Mouse (Mus musculus): ENCODE results near the gene 1700007K13Rik. TPM values are rescaled to one million over a fixed set of nuclear protein-coding genes. Genes with fewer than 3 reads are reported as not detected.
"Not testable (repeated sequence)": the region's sequence is repeated elsewhere in the genome, so short reads cannot be mapped to it uniquely, and the experiment has no call there.

Gene 1700007K13Rik
- total RNA-seq, 2 experiments from 2014 or later: not detected

DNA sequence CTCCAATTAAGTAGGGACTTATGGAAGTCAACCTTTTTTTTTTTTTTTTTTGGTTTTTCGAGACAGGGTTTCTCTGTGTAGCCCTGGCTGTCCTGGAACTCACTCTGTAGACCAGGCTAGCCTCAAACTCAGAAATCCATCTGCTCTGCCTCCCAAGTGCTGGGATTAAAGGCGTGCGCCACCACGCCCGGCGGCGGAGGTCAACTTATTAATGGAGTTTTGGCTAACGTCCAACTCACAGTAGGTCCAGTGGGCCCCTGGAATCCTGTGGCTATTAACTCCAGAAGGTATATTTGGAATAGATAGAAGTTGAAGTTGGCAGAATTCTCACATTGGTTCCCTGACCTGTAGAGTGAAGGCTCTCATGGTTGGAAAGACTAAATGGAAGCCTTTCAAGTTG is 5.9 kb upstream of the 1700007K13Rik start:
- not testable (repeated sequence) for DNase-seq

DNA sequence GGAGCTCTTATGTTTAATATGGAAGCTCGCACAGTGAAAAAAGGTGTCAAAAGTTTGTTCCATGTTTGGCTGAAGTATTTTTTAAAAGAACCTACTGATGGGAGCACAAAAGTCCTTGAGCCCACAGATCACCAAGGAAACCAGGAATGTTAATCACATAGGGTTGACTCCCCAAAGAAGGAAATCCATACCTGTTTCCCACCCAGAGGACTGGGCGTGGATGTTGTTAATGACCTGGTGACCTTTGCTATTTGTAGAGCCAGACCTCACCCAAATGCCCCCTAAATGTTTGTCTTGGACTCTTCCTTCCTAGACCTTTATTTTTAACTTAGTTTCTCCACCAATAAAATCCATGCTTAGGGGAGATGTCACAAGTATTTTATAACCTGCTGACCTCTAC is 4.5 kb upstream of the 1700007K13Rik start:
- intact Hi-C loops (cut with DNase I): no loop called here

More for the DNA sequence above, 5.9 kb upstream of the 1700007K13Rik start:
- intact Hi-C loops (cut with DNase I): not testable (repeated sequence)

DNA sequence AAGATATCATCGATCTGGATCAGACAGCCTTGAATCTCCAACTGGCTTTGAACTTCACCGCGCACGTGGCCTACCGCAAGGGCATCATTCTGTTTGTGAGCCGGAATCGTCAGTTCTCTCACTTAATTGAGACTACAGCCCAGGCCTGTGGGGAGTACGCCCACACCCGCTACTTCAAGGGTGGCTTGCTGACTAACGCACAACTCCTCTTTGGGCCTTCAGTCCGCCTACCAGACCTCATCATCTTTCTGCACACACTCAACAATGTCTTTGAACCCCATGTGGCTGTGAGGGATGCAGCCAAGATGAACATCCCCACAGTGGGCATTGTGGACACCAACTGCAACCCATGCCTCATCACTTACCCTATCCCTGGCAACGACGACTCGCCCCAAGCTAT is 3.3 kb upstream of the 1700007K13Rik start:
- no peak for DNase-seq
- intact Hi-C loops (cut with DNase I): no loop called here

More for the DNA sequence above, 4.5 kb upstream of the 1700007K13Rik start:
- no peak for DNase-seq

DNA sequence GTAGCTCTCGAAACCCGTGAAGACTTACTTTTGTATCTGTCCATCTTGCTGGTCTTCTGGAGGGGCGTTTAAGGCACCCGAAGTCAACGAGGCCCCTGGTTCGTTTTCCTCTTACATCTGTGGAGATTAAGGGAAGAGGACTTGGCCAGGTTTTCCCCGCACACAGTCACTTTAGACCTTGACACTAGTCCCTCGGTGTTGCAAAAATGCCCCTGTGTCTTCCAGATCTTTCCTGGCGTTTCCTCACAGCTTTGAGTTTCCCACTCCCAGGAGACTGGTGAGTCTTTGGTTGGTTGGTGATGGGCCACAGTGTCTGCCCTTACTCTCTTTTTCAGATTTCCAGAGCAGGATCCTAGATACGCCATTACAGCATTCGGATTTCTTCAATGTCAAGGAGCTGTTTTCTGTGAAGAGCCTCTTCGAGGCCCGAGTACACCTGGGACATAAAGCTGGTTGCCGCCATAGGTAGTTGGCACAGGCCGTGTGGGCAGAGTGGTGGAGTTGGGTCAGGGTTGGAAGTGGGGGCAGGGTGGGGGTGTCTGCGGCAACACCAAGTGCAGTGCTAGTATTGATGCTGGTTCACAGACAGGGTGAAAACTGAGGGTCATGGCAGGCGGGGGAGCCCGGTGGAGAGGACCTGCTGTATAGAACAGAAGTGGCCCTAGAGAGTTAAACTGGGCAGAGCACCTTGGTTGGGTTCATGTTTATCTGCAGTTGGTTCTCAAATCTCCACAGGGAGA is 2.5 kb upstream of the 1700007K13Rik start:
- DNase-seq: no peak
- intact Hi-C loops (cut with DNase I): no loop called here

DNA sequence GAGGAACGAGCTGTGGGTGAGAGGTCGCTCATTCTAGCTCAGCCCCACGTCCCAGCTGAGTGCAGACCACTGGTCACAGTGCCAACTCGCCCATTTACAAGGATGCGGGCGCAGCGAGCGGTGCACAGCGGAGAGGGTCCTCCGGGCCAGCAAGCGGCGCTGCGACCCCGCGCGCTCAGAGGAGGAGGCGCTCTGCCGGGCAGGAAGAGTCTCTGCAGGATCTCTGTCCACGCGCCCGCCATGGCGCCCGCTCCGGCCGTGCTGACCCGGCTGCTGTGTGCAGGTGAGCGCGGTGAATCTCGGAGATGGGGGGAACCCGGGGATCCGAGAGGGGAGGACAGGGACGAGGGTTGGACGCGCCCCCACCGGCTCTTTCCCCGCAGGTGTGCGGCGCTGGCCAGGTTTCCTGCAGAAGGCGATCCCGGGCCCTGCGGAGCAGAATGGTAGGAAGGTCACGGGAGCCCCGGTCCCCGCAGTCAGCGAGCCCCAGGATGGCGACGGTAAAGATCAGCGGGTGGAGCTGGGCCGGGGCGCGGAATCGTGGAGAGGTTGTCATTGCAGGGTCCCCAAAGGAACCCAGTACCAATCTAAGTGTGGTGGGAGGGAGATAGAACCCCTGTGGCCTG is 1.8 kb upstream of the 1700007K13Rik start, which contains the start of gene Mrps2:
TSS of gene Mrps2 (plus strand) at position 207 of the 626 bp plus-strand sequence.
- DNase-seq: peak; percentile 88 to 92

DNA sequence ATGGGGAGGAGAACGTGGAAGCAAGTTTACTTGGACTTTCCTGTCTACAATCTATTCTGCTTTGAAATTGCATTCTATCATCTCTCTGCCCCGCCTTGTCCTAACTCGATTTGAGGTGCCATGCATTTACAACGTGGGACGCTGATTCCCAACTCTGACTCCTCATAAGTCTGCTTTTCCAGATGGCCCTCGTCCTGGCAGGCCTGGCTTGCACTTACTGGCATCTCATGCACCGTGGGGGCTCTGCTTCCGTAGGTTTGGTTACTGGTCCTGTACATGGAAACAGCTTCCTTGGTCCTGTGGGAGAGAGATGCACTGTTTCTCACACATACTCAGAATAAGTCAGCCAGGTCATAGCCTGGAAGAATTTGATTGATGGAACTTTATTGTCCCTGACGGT is 1.2 kb downstream of the 1700007K13Rik start:
- intact Hi-C loops (cut with DNase I): no loop called here
- no peak for DNase-seq

More for the DNA sequence above, 1.8 kb upstream of the 1700007K13Rik start, which contains the start of gene Mrps2:
- intact Hi-C loops (cut with DNase I): no loop called here

DNA sequence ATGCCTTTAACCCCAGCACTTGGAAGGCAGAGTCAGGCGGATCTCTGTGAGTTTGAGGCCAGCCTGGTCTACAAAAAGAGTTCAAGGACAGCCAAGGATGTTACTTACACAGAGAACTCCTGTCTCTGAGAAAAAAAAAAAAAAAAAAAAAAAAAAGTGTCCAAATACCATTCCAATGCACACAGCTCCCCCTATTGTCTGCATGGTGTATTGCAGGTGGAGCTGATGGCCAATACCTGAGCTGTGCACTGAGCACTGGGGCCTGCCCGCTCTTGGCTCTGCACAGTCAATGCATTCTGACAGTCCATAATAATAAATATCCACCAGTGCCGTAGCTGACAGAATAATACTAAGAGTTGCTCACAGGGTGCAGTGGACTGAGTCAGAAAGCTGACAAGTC is 2.2 kb downstream of the 1700007K13Rik start:
- intact Hi-C loops (cut with DNase I): no loop called here
- DNase-seq: peak; percentile 30 to 64

DNA sequence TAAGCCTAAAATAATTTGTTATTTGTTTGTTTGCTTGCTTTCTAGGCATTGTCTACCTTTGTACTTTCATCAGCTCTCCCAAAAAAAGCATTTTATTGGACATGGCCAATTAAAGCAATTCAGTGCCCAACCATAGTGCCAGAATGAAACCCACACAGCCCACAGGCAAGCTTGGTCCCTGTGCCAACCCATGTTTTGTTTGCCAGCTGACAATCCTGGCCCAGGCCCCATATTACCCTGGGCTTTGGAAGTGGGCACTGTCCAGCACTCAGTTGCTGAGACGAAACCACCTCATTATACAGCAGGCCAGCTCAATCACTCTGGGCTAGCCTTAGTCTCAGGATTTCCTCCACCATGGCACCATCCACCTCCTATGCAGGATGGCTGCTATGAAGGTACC is 9.5 kb downstream of the 1700007K13Rik start:
- DNase-seq: no peak
- intact Hi-C loops (cut with DNase I): no loop called here

DNA sequence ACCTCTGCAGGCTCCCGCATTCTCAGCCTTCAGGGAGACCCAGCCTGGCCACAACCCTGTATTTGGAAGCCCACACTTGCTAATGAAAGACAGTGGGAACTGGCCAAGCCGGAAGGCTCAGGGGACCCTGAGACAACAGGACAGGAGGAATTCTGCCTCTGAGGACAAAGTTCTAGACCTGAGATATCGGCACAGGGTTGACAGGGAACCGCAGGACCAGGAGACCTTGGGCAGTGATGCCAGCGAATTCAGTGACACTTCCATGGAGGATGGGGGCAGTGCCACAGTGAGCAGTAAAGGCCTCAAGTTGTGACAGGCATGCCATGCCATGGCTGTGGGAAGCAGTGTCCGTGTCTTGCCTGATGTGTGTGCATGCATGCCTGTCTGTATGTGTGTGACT is 12.6 kb downstream of the 1700007K13Rik start:
- intact Hi-C loops (cut with DNase I): no loop called here
- no peak for DNase-seq

DNA sequence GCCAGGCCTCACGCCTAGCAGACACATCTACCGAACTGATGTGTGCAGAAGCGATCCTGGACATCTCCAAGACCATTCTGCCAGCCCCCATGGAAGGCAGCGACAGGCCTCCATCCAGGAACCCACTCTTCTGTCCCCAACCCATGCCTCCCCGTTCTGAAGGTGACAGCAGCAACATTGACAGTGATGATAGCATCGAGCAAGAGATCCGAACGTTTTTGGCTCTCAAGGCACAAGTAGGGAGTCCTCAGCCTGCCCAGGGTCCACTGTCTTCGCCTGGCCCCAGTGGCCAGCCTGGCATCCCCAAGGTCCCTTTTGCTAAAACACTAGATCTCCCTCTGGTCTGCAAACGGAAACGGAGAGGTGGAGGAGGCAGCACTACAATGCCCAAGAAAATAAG is 14.5 kb downstream of the 1700007K13Rik start:
- intact Hi-C loops (cut with DNase I): no loop called here
- DNase-seq: no peak

DNA sequence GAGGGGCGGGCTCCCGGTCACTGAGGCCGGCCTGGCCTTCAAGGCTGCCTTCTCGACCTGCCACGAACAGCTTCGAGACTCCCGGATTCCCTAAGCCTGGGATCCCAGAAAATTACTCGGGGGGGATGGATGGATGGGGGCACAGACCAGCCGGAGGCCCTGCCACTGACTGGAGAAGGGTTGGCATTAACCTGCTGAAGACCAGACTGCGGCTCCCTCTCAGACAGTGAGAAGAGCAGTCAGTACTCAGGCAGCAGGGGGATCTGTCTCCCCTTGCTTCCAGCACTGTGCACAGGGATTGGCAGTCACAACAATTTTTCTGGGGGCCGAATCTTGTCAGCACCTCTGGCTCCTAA is 18.8 kb downstream of the 1700007K13Rik start:
- no peak for DNase-seq
- intact Hi-C loops (cut with DNase I): no loop called here

DNA sequence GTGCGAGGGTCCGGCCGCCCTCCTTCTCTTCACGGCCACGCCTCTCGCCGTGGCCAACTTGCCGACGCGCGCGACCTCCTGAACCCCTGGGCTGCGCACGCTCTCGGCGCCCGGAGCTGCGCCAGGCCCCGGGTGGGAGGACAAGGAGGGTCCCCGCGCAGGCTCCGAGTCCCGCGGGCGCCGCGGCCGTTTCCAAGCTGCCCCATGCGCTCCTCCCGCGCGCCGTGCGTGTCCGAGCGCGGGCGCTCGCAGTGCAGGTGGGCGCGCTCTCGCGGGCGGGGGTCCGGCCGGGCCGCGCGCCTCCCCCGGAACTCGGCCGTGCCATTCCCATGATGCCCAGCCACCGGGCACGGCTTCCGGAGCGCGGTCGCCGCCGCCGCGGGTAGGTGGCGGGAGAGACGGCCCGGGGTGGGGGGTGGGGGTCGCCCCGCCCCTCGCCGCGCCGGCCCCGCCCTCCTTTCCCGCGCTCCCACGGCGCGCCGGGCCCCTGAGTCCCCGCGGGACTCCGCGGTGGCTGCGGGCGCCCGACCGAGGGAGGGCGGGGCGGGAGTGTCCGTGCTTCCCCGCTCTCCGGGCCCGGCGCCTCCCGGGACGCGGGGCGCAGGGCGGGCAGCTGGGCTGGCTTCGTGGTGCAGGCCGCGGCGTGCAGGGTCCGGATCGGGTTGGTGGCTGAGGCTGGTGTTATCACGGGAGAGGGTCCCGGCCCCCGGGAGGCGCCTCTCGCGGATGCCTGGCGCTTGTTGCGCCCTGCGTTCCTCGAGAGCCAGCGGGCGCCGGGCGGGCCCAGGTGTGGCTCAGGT is 19.4 kb downstream of the 1700007K13Rik start, which contains the start of gene Ppp1r26:
TSS of gene Ppp1r26 (plus strand) at position 286 of the 800 bp plus-strand sequence.
- intact Hi-C loops (cut with DNase I): no loop called here
- DNase-seq: peak; percentile 34 to 45

DNA sequence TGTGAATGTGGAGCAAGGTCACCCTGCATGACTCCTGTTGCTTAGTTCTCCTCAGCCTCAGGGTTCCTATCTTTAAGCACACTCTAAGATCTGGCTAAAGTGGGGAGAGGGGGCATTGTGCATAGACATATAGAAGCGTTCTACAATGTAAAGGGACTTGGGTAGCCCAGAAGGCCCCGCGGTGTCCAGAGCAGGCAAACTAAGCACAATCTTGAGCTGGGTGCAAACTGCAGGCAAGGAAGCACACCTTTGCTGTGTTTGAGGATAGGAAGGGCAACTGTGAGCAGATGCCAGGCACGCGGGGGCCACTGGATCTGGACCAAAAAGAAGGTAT is 20.0 kb downstream of the 1700007K13Rik start:
- intact Hi-C loops (cut with DNase I): no loop called here

DNA sequence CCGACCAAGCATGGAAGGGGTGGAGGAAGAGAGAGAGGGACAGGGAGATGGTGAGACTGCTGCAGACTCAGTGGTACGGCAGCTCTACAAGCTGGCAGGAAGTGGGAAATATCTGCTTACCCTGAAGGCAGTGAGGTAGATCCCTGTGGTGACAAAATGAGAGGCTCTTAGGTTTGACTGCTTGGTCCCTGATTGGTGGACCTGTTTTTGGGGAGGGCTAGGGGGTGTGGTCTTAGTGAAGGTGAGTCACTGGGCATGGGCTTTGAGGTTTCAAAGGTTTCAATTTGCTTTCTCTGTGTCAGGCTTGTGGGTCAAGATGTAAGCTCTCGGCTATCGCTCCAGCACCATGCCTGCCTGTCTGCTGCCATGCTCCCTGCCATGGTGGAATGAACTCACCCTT is 21.1 kb downstream of the 1700007K13Rik start:
- intact Hi-C loops (cut with DNase I): no loop called here
- no peak for DNase-seq

More for the DNA sequence above, 20.0 kb downstream of the 1700007K13Rik start:
- DNase-seq: no peak

DNA sequence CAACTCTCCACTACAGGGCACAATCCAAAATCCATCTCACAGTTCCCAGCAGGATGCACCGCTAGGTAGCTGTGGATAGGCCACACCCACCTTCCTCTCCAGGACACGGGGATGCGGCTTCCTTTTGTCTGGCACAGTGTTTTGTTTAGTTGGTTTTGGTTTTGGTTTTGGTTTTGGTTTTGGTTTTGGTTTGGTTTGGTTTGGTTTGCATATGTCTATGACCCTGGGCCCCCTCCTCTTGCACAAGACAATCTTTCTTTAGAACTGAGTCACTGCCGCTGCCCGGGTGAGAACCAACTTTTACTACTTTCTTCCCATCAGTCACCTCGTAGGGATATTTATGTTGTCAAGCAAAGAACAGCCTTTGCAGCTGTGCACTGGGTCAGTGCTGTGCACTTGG is 25.3 kb downstream of the 1700007K13Rik start:
- intact Hi-C loops (cut with DNase I): no loop called here
- no peak for DNase-seq

DNA sequence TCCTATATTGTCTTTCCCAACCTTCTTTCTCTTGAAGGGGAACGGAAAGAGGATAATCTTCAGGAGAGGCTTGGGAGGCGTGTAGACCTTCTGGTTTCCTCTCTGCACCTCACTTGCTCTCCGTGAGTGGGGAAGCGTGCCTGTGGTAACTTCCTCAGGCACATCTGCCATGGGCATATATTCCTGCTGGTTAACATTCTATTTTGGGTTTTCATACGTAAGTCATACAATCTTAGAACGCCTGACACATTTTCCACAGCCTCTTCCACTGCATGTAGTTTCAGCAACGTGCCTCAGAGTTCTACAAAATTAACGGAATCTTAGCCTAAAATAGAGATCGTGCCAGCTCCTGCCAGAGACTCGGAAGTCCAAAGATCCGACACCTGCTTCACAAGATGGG is 30.7 kb downstream of the 1700007K13Rik start:
- DNase-seq: no peak
- intact Hi-C loops (cut with DNase I): no loop called here

DNA sequence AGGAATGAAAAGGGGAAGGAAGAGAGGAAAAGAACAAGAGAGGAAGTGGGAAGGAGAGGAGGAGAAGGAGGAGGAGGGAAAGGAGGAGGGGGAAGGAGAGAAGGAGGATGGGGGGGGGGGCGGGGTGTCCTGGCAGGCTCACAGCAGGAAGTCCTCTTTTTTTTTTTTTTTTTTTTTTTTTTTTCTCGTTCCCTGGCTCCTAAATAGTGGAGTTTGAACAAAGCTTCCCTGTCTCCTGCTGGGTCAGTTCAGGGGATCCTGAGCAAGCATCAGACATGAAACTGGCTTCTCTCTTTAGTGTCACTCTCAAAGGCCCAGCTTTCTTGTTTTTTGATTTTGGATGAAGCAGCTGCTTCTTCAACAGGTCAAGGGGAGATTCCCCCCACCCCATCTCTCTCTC is 32.6 kb downstream of the 1700007K13Rik start:
- intact Hi-C loops (cut with DNase I): no loop called here
- DNase-seq: no peak

DNA sequence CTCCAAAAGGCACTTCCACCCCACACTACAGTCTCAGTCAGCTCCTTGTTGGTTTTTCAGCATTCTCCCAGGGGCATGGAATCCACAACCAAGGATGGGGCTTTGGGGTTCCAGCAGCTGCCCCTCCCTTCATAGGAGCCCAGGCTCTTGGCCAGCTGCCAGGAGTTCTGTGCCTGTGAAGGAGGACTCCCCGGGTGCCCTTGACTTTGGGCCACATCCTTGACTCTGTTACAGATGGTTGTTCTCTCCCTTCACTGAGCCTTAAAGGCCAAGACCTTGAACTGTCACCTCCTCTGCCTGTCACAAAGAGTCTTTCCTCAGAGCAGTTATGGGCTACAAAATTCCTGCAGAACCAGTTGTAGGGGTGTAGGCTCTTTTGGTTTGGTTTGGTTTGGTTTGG is 33.3 kb downstream of the 1700007K13Rik start:
- intact Hi-C loops (cut with DNase I): no loop called here
- DNase-seq: no peak

DNA sequence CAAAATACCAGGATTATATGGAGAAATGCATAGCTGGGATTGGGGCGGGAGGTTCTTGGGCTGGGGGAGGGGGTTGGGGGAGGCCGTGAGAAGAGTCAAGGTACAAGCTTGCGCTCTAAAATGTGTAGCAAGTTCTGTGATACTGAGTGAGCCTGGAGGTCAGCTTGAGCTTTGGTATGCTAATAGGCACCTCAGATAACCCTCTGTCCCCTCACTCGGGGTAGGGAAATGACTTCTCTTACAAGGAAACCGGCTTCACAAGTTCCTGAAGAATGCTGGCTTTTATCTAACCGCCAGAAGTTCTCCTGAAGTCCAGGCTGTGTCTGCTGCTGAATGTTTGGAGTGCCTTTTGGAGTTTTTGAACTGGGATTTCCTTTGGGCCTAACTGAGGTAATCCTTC is 35.3 kb downstream of the 1700007K13Rik start:
- DNase-seq: no peak
- intact Hi-C loops (cut with DNase I): no loop called here

DNA sequence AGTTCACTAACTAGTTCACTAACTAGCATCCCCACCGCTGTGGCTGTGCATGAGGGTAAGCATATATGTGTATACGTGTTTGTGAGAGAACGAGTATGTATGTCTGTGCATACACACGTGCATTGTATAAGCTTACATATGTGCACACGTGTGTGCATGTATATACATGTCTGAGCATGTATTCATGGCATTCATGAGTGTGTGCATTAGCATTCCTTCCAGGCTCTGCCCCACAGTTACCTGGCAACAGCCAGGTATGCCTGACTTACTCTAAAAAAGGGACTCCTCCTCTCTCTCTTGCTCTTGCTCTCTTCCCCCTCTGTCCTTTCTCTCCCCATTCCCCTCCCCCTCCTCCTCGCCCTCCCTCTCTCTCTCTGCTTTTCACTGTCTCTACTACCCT is 38.9 kb downstream of the 1700007K13Rik start:
- no peak for DNase-seq
- intact Hi-C loops (cut with DNase I): no loop called here

DNA sequence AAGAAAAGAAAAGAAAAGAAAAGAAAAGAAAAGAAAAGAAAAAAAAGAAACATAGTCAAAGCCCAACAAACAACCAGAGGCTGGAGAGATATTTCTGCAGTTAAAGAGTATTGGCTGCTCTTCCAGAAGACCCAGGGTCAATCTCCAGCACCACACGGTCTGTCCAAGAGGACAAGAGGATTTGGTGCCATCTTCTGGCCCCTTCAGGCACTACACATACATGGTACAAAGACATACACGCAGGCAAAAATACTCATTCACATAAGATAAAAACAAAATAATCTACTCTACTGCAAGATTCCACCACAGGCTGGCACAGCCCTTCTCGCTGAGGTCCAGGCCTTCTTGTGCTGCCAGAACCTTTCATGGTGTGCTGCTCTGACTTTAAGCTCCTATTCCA is 43.0 kb downstream of the 1700007K13Rik start:
- intact Hi-C loops (cut with DNase I): loop anchor here (5.0 kb wide), 2 partner anchors 441 to 651 kb away; no protein-coding TSS in a partner anchor

More for the DNA sequence above, 43.0 kb downstream of the 1700007K13Rik start:
- DNase-seq: peak; percentile 23 to 40

All from heart, postnatal 14 days (tissue).